Mouse (Mus musculus): ENCODE data around the gene Slc22a5. TPM values are rescaled to one million over a fixed set of nuclear protein-coding genes. Genes with fewer than 3 reads are reported as not detected.

Gene Slc22a5
- polyA plus RNA-seq, 1 experiment from 2014 or later: 7.7 TPM

DNA sequence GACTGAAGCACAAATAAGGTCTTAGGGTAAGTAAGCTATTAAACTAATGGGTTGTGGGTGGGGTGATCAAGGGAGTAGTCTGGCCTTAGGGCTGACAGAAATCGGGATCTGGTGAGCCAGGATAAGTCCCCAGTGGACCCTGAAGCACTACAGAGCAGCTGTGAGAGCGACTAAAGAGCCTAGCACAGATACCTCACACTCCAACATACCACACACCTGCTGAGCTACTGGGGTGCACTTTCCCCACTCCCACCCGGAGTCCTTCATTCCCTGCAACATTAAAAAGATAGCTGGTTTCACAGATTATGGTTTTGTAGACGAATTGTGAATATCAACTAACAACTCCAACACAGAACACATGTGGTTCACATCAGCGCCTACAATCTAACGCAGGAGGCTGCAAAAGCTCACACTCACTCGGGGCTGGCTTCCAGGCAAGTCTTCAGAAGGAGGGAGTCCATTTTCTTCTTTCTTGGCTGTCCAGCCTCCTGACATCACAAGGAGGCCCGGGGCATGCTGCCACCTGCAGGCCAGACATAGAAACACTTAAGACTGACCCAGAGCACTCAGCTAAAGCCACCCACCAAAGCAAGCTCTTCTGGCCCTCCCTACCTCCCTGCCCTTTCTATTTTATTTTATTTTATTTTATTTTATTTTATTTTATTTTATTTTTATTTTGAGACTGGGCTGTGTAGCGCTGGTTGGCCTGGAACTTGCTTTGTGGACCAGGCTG, 41.7 kb downstream of the Slc22a5 start:
- 26% methylated on average over 9 of the region's 9 CpGs for WGBS
- H3K27ac ChIP-seq: 0 out of 2 replicates have a peak overlapping the region, but pooled peaks have one; percentile 42

DNA sequence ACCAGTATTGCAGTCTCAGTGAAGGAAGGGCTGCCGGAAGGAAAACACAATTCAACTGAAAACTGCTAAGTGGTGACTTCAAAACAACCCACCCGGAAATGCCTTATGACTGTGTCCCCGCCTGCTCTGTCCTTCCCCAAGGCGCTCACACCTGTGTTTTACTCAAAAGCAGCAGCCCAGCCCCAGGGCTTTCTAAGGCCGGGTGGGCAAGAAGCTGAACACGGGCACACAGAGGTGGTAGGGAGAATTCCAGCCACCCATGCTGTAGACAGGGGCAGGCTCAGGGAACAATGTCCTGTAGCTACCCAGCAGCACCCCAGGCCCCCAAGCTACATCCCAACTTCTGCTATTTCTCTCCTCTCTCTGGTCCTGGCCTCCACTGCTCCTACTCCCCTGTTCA, 45.8 kb downstream of the Slc22a5 start:
- no peak for DNase-seq (ENCODE audit: low spot score)

More for the DNA sequence above, 41.7 kb downstream of the Slc22a5 start:
- Histone ChIP-seq H3K9me3 (no peaks in the 10 kb centered on the region), H3K4me1 (peaks cover 5% of the 10 kb centered on the region; the same call in 1 of the 2 replicates), H3K4me3 (no peak overlapping the region), H3K36me3 (no peaks in the 10 kb centered on the region), H3K27me3 (ENCODE audit: insufficient read depth, poor library complexity, severe bottlenecking) (0 out of 2 replicates have a peak, but pooled peaks cover 4% of the 10 kb centered on the region)
- DNase-seq (ENCODE audit: low spot score): peak; percentile 89

DNA sequence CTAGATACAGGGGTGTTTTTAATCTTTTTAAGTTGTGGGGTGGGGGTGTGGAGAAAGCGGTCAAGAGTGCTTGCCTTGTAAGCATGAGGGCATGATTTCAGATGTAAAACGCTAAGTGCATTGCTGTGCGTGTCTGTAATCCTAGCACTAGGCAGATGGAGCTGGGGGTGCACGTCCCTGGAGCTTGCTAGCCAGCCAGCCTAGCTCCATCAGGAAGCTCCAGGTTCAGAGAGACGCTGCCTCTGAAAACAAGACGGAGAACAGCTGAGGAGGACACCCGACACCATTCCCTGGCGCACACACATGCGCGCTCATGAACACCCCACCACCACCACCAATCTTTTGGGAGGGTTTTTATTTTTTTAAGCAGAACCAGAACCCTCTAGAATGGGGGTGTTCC, 48.4 kb downstream of the Slc22a5 start:
- Histone ChIP-seq H3K36me3 (no peaks in the 10 kb centered on the region), H3K27me3 (ENCODE audit: insufficient read depth, poor library complexity, severe bottlenecking) (peaks cover 31% of the 10 kb centered on the region), H3K27ac (no peak overlapping the region), H3K4me1 (peaks cover 17% of the 10 kb centered on the region), H3K4me3 (no peak overlapping the region), H3K9me3 (no peaks in the 10 kb centered on the region)
- WGBS: 71% methylated on average over 10 of the region's 10 CpGs
- DNase-seq (ENCODE audit: low spot score): no peak

More for the DNA sequence above, 45.8 kb downstream of the Slc22a5 start:
- 77% methylated on average over 6 of the region's 6 CpGs for WGBS
- Histone ChIP-seq H3K9me3 (no peaks in the 10 kb centered on the region), H3K36me3 (no peaks in the 10 kb centered on the region), H3K4me1 (peaks cover 9% of the 10 kb centered on the region; the same call in 1 of the 2 replicates), H3K27ac (no peak overlapping the region), H3K27me3 (ENCODE audit: insufficient read depth, poor library complexity, severe bottlenecking) (peaks cover 22% of the 10 kb centered on the region; the same call in 1 of the 2 replicates), H3K4me3 (no peak overlapping the region)

DNA sequence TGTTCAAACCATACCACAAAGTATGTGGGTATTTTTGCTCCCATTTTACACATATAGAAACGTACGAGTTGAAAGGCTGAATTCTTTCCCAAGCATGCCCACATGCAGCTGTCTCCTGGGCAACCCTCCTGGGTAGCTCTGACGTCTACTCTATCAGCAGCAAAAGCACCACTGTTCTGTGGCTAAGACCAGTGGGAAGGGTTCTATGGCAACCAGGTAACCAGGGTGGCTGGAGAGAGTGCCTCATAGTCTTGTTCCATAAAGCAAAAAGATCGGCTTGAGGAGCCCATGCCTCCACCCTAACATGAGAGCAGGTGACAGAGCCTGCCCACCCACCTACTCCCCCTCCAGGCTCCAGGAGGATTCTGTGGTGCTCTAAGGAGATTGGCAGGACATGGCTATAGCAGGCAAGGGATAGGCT, 49.3 kb downstream of the Slc22a5 start:
- no peak overlapping the region for H3K27ac ChIP-seq
- H3K36me3 ChIP-seq: no peaks in the 10 kb centered on the region
- WGBS: 72% methylated on average over 4 of the region's 4 CpGs
- no peak overlapping the region for H3K4me3 ChIP-seq
- peaks cover 23% of the 10 kb centered on the region for H3K4me1 ChIP-seq
- peaks cover 31% of the 10 kb centered on the region for H3K27me3 ChIP-seq (ENCODE audit: insufficient read depth, poor library complexity, severe bottlenecking)
- no peak for DNase-seq (ENCODE audit: low spot score)
- no peaks in the 10 kb centered on the region for H3K9me3 ChIP-seq

DNA sequence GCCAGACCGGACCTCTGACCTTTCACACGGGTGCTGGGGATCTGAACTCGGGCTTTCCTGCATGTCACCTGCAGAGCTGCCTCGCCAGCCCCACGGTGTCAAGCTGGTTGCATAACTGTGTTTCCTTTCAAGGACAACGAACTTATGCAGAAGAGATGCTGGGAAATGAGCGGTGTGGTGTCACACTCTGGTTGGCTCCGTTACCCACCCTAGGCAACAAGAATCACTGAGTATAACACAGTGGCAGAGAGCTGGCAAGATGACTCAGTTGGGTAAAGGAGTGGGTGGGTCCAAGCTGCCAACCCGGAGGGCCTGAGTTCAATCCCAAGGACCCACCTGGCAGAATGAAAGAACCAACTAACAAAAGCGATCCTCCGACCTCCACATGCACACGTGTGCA, 49.9 kb downstream of the Slc22a5 start:
- Histone ChIP-seq H3K27me3 (ENCODE audit: insufficient read depth, poor library complexity, severe bottlenecking) (peaks cover 31% of the 10 kb centered on the region), H3K27ac (no peak overlapping the region), H3K9me3 (no peaks in the 10 kb centered on the region), H3K4me1 (peaks cover 27% of the 10 kb centered on the region), H3K36me3 (no peaks in the 10 kb centered on the region), H3K4me3 (no peak overlapping the region)
- 85% methylated on average over 12 of the region's 12 CpGs for WGBS
- no peak for DNase-seq (ENCODE audit: low spot score)

DNA sequence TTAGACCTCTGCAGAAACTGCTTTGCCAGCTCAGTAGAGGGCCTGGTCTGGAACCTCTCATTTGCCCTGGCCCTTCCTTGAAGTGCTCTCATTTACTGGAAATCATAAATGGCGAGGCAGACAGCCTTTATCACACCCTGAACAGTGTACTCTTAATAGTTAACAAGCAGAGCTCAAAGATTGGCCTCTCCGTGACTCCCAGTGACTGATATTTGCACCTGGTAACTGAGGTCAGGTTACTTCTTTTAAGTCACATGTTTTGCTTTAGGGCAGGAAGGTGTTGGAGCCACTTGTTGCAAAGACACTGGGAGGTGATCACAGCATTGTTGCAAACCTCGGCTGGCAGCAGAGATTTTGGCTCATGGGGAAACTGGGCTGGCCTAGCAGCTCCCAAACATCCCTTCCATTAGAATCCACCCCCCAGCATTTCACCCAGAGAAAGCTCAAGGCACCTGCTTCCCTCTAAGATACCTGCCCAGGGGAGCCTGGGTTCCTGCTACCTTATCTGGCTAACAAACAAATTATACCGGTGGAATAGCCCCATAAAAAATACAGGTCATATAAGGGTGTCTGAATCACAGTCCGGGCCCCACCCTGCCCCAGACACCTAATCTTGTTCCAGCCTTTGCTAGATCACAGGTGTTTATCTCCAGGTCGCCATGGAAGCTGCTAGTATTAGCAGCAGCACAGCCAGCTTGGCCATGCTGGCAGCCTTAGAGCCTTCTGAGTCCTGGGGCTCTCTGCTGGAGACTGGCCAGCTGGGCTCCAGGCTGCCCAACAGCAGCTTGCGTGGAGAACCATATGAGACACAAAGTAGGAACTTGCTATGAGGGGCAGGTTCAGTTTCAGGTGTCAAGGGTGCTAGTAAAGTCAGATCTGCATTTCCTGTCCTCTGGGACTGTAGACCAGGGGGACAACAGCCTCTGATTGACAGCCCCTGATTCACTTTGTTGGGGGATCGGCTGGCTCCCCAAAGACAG, 51.5 kb downstream of the Slc22a5 start:
- H3K9me3 ChIP-seq: no peaks in the 10 kb centered on the region
- no peak overlapping the region for H3K4me3 ChIP-seq
- H3K36me3 ChIP-seq: no peaks in the 10 kb centered on the region
- peaks cover 35% of the 10 kb centered on the region for H3K4me1 ChIP-seq
- H3K27ac ChIP-seq: no peak overlapping the region
- 49% methylated on average over 8 of the region's 8 CpGs for WGBS
- no peak for DNase-seq (ENCODE audit: low spot score)
- peaks cover 31% of the 10 kb centered on the region for H3K27me3 ChIP-seq (ENCODE audit: insufficient read depth, poor library complexity, severe bottlenecking)

DNA sequence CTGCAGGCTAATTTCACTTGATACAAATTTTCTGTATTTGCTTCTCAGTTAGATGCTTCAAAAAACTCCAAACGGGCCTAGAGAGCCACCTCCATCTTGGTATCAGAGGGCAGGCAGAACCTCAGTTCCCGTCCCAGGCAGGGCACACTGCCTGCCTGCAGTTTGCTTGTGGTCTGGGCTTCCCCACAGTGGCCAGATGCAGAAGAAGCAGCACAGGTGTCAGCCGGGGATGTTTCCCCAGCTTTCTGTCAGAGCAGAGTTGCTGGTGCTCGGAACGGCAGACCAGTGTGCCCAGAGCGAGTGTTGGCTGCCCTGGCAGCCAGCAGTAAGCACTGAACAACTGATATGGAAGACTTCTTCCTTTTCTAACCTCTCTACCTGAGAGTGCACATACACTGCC, 52.3 kb downstream of the Slc22a5 start:
- WGBS: 71% methylated on average over 6 of the region's 6 CpGs
- peaks cover 31% of the 10 kb centered on the region for H3K27me3 ChIP-seq (ENCODE audit: insufficient read depth, poor library complexity, severe bottlenecking)
- H3K4me1 ChIP-seq: peaks cover 35% of the 10 kb centered on the region
- no peak for DNase-seq (ENCODE audit: low spot score)
- H3K36me3 ChIP-seq: no peaks in the 10 kb centered on the region
- no peak overlapping the region for H3K4me3 ChIP-seq
- no peaks in the 10 kb centered on the region for H3K9me3 ChIP-seq
- H3K27ac ChIP-seq: no peak overlapping the region

DNA sequence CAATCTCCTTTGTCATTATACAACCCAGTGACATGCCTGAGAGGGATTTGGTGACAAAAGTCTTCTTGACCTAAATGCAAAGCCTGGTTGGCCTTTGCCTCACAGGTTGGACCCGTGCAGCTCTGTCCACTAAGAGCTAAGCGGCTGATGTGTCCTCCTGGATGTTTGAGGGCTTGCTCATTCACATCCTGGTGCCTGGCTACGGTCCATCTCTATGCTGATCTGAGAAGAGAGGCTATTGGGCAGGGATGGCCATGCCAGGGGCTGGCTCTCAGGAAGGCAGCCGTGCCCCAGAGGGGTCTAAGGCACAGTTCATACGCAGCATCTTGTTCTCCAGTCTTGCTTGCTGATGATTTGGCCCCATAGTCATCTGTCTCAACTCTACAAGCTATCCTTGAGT, 53.7 kb downstream of the Slc22a5 start:
- no peak for DNase-seq (ENCODE audit: low spot score)
- Histone ChIP-seq H3K27me3 (ENCODE audit: insufficient read depth, poor library complexity, severe bottlenecking) (peaks cover 24% of the 10 kb centered on the region), H3K36me3 (no peaks in the 10 kb centered on the region), H3K27ac (no peak overlapping the region), H3K9me3 (no peaks in the 10 kb centered on the region), H3K4me3 (no peak overlapping the region), H3K4me1 (peaks cover 32% of the 10 kb centered on the region)
- 78% methylated on average over 5 of the region's 5 CpGs for WGBS

DNA sequence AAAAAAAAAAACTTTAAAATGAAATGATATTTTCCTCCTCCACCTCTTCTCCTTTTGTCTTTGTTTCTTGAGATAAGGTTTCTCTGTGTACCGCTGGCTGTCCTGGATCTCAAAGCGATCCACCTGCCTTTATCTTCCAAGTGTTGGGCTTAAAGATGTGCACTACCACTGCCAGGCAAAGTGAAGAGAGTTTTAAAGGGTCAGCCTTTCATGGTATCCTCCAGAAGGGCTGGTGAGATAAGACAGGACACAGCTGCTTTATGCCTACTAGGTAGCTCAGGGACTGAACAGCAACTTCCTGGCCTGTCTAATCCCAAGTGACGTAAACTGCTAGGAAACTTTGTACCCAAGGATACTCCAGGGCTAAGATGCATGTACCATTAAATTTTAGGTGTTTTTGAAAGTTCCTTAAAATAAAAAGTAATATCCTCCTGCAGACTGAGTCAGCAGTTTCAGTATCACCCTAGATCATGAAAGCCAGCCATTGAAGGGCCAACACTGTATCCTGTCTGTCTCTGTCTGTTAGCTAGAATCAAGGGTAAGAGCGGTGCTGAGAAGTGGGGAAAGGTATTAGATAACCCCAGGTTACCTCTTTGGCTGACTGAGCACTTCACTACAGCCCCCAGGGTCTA, 56.0 kb downstream of the Slc22a5 start:
- no peak for DNase-seq (ENCODE audit: low spot score)
- H3K27me3 ChIP-seq (ENCODE audit: insufficient read depth, poor library complexity, severe bottlenecking): peaks cover 7% of the 10 kb centered on the region
- 31% methylated on average over 4 of the region's 4 CpGs for WGBS

DNA sequence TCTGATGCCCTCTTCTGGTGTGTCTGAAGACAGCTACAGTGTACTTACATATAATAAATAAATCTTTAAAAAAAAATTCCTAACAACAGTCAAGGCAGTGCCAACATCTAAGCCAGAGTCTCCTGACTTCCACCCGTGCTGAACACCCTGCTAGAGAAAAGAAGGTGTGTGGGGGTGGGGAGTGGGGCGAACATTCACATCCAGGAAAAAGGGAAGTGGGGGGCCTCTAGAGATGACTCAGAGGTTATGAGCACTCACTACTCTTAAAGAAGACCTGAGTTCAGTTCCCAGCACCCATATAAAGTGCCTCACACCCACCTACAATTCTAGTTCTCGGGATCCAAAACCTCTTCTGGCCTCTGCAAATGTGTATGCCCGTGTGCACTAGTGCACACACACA, 66.1 kb downstream of the Slc22a5 start:
- no peak for DNase-seq (ENCODE audit: low spot score)
- H3K9me3 ChIP-seq: no peaks in the 10 kb centered on the region
- H3K27me3 ChIP-seq (ENCODE audit: insufficient read depth, poor library complexity, severe bottlenecking): no peaks in the 10 kb centered on the region
- WGBS: 83% methylated on average over 4 of the region's 4 CpGs
- no peak overlapping the region for H3K27ac ChIP-seq
- no peaks in the 10 kb centered on the region for H3K36me3 ChIP-seq
- H3K4me3 ChIP-seq: no peak overlapping the region
- peaks cover 4% of the 10 kb centered on the region; the same call in 1 of the 2 replicates for H3K4me1 ChIP-seq

More for the DNA sequence above, 56.0 kb downstream of the Slc22a5 start:
- Histone ChIP-seq H3K27ac (peak overlapping the region; percentile 11; the same call in 1 of the 2 replicates), H3K4me3 (no peak overlapping the region), H3K4me1 (peaks cover 32% of the 10 kb centered on the region), H3K9me3 (no peaks in the 10 kb centered on the region), H3K36me3 (no peaks in the 10 kb centered on the region)

DNA sequence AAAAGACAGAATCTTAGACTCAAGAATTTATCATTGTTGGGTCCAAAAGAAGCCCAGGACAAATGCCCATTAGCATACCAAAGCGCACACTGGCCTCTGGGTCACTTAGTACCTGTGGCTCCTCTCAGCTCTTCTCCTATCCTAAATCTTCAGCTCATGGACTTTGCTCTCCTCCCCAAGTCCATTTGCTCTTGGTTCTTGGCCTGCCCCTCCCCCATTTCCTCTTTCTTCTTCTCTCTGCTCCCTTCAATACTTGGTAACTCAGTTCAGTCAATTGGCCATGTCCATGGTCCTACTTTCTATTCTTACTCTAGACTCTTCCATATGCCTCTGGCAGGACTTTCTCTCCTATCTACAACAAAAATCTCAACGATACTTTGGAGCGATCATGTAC, 69.5 kb downstream of the Slc22a5 start:
- no peak overlapping the region for H3K4me3 ChIP-seq
- no peaks in the 10 kb centered on the region for H3K27me3 ChIP-seq (ENCODE audit: insufficient read depth, poor library complexity, severe bottlenecking)
- no peaks in the 10 kb centered on the region for H3K9me3 ChIP-seq
- H3K4me1 ChIP-seq: peaks cover 6% of the 10 kb centered on the region; the same call in 1 of the 2 replicates
- WGBS: 91% methylated on average over 3 of the region's 3 CpGs
- H3K36me3 ChIP-seq: no peaks in the 10 kb centered on the region
- no peak for DNase-seq (ENCODE audit: low spot score)
- H3K27ac ChIP-seq: no peak overlapping the region

DNA sequence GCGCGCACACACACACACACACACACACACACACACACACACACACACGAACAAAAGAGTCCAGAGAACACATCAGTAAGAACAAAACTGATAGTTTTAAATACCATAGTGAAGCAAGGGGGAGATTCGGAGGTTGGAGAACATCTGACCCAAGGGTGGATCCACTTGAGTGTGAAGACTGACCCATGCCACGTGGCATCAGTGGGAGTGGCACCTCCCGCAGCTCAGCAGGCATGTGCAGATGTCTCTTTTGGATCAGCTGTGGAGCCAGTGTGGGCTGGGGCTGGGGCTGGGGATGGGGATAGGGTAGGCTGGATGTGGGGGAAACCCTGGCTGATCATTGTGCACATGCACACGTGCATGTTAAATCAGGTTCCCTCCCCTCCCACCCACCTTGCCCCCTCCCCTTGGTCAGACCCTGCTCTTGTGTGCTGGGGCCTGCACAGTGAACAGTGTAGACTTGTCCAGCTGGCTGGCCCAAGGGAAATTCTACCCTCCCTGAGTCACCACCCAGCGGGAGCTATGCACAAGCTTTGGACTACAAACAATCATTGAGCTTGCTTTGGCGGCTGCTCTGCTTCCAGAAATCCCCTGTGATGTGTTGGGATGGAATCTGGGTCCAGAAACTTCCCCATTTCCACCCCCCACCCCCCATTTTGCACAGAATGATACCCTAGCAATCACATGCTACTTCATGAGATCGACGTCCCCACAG, 70.1 kb downstream of the Slc22a5 start:
- DNase-seq (ENCODE audit: low spot score): no peak
- no peaks in the 10 kb centered on the region for H3K9me3 ChIP-seq
- no peak overlapping the region for H3K4me3 ChIP-seq
- peaks cover 6% of the 10 kb centered on the region; the same call in 1 of the 2 replicates for H3K4me1 ChIP-seq
- H3K27me3 ChIP-seq (ENCODE audit: insufficient read depth, poor library complexity, severe bottlenecking): no peaks in the 10 kb centered on the region
- no peaks in the 10 kb centered on the region for H3K36me3 ChIP-seq
- 82% methylated on average over 11 of the region's 11 CpGs for WGBS
- no peak overlapping the region for H3K27ac ChIP-seq

Data from heart, embryonic 10.5 days (tissue).